Mouse (Mus musculus): Measurements from ENCODE around the gene Syce3.

DNA sequence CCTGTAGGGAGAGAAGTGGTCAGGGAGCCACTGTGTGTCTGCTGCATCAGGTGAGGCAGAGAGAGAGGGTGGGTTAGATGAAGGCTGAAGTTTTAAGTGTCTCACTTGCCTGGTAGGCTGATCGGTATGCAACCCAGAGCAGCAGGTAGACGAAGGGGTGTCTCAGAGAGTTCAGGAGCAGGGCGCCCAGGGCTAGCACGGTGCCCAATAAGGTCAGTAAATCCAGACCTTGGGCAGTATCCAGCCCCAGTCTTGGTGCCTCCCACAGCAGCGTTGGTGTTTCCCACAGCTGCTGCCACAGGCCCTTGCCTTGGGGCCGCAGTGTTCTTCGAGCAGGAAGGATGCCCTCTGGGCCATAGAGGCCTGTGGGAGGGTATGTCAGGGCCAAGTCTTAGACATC is 55.8 kb downstream of the Syce3 start:
- TF ChIP-seq ZNF384 (IDR thresholded peaks at IDR 0.05; ENCODE audit: low read depth, low read length) (no peak), MAFK (IDR thresholded peaks at IDR 0.05; ENCODE audit: insufficient read depth, low read depth, low read length) (no peak), ZC3H11A (IDR thresholded peaks at IDR 0.05; ENCODE audit: borderline replicate concordance, low read depth, low read length) (no peak), HCFC1 (IDR thresholded peaks at IDR 0.05; ENCODE audit: borderline replicate concordance, insufficient read depth, low read length) (no peak)

Measured in ES-E14 (cell line).